Mouse (Mus musculus) forebrain, embryonic 14.5 days (tissue): Measurements from ENCODE around the gene Tacr2. TPM values are rescaled to one million over a fixed set of nuclear protein-coding genes. Genes with fewer than 3 reads are reported as not detected.

Experiments
- ATAC-seq: fragments of 200-750 bp; cut with Nextera tagmentation; 2 replicates; pipeline ENCODE4 v1.8.0; 2017; ENCODE audit warnings: mild to moderate bottlenecking, moderate library complexity
- DNase-seq: peaks from one replicate; pipeline ENCODE4 v3.0.0-alpha.2; 2015; ENCODE audit warnings: low spot score
- H3K27ac ChIP-seq: fragments of 300-500 bp; sonication (generic); 2 replicates; pipeline ENCODE4 v1.5.1; 2014; ENCODE audit warnings: low read depth, mild to moderate bottlenecking, control low read depth, low read length, moderate library complexity
- H3K27me3 ChIP-seq: fragments of 300-500 bp; sonication (generic); replicated peaks from 2 replicates; pipeline ENCODE4 v1.6.1; 2014; ENCODE audit warnings: low read length, control low read depth, mixed read lengths; ENCODE audit not compliant: control insufficient read depth, insufficient read depth
- H3K36me3 ChIP-seq: fragments of 300-500 bp; sonication (generic); 2 replicates; pipeline ENCODE4 v1.6.1; 2014; ENCODE audit warnings: low read length, control low read depth; ENCODE audit not compliant: control insufficient read depth, insufficient read depth
- H3K4me1 ChIP-seq: fragments of 300-500 bp; sonication (generic); 2 replicates; pipeline ENCODE4 v1.6.1; 2014; ENCODE audit warnings: antibody characterized with exemption, low read length, control low read depth; ENCODE audit not compliant: control insufficient read depth, insufficient read depth
- H3K4me2 ChIP-seq: fragments of 300-500 bp; sonication (generic); 2 replicates; pipeline ENCODE4 v1.6.1; 2014; ENCODE audit warnings: mild to moderate bottlenecking, control low read depth, low read length
- H3K4me3 ChIP-seq: fragments of 300-500 bp; sonication (generic); 2 replicates; pipeline ENCODE4 v1.5.1; 2014; ENCODE audit warnings: low read depth, low read length, control low read depth
- H3K9ac ChIP-seq: fragments of 300-500 bp; sonication (generic); 2 replicates; pipeline ENCODE4 v1.6.1; 2014; ENCODE audit warnings: mild to moderate bottlenecking, low read length, control low read depth, moderate library complexity
- H3K9me3 ChIP-seq: fragments of 300-500 bp; sonication (generic); replicated peaks from 2 replicates; pipeline ENCODE4 v1.6.1; 2016; ENCODE audit warnings: low read length, control low read depth, mixed read lengths; ENCODE audit not compliant: control insufficient read depth
- WGBS: fragments of 180-500 bp; shearing (Covaris S2); extraction: QIAGEN DNeasy Blood & Tissue Kit; methylation state at CpG from one replicate; pipeline ENCODE4 v1.1.7; 2014; 5-methylcytosine and 5-hydroxymethylcytosine counted together
- polyA plus RNA-seq: library from polyadenylated mRNA; unstranded; fragments of >200 nt; fragmentation: Nextera tagmentation; extraction: Ambion mirVana; gene quantifications from 2 replicates; pipeline ENCODE4 v1.2.1, GENCODE M21; 2014

The Tacr2 gene
- polyA plus RNA-seq, 1 experiment from 2014 or later = not detected

DNA sequence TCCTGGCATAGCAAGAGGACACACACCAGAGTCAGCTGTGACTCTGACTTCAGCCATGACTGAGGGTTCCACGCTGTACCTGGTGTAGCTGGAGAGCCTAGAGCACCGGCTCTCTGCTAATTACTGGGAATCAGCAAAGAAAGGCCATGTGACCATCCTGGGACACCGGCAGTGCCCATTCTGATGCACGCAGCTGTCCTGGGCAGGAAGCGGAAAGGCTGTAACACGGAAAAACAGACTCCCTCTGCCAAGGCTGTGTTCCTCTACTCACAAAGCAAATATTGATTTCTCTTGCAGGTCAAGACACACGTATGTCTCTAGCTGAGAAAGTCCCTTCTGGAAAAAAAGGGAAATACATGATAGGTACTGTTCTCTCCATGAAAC lies 33.5 kb upstream of the Tacr2 start:
- Histone ChIP-seq H3K4me3 (no peak overlapping the region), H3K4me2 (no peak overlapping the region), H3K27ac (no peak overlapping the region), H3K9me3 (no peaks in the 10 kb centered on the region), H3K27me3 (no peaks in the 10 kb centered on the region), H3K4me1 (no peaks in the 10 kb centered on the region), H3K9ac (no peak overlapping the region), H3K36me3 (no peaks in the 10 kb centered on the region)
- WGBS = 74% methylated on average over 7 of the region's 7 CpGs
- DNase-seq = no peak
- ATAC-seq = no peak

DNA sequence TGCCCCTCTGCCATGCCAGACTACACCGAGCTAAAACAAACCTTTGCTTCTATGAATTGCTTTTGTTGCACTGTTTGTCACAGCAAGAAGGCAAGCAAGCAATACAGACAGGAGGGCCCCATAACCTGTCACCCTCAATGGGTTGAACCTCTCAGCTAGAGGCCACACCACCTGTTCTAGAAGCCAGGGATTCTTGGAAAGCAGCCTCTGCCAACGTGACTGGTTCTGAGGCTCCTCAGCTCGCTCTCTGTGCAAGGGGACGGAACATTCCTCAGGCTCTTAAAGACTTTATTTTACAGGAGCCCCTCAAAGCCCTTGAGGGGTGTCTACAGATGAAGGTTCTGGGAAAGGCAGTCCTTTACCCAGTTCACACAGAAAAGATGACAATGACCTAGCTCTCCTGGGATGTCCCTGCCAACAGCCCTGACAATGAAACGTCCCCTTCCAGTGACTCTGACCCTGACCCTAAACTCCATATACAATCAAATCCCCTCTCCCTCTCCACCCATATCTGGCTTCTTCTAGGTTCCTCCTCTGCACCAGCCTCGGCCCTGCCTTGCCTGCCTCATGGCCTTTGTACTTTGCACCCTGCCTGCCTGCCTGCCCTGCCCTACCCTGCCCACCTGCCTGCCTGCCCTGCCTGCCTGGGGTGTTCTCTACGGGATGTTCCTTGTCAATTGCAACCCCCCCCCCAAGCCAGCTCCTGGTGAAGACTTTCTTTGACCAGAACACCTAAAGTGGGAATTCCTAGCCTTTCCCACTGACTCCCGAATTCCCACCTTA lies 31.3 kb upstream of the Tacr2 start:
- no peaks in the 10 kb centered on the region for H3K36me3 ChIP-seq

DNA sequence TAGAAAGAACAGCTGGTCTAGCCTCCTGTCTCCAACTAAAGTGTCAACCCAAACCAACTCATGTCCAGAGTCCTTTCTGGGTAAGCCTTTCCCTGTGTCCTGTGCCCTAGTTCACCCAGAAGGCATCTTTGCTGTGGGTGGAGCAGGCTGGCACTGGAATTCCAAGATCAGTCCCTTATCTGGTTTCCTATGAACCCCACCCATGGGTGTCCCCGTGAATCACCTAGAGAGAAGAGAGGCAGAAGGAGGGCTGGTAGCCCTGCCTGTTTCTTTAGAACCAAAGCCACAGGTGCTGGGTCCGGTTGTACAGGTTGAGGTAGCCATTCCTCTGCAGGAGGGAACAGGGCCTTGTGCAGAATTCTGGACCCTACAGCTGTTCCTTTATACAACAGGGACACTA lies 30.6 kb upstream of the Tacr2 start:
- ATAC-seq (no peak), DNase-seq (no peak)
- no peaks in the 10 kb centered on the region for H3K36me3 ChIP-seq
- H3K27me3 ChIP-seq = no peaks in the 10 kb centered on the region
- H3K9ac ChIP-seq = no peak overlapping the region
- no peaks in the 10 kb centered on the region for H3K9me3 ChIP-seq
- H3K4me1 ChIP-seq = no peaks in the 10 kb centered on the region
- H3K27ac ChIP-seq = no peak overlapping the region
- WGBS = 81% methylated on average over 2 of the region's 2 CpGs
- no peak overlapping the region for H3K4me2 ChIP-seq
- no peak overlapping the region for H3K4me3 ChIP-seq

More for the DNA sequence above, 31.3 kb upstream of the Tacr2 start:
- ATAC-seq (no peak), DNase-seq (no peak)
- Histone ChIP-seq H3K27ac (no peak overlapping the region), H3K9me3 (no peaks in the 10 kb centered on the region), H3K27me3 (no peaks in the 10 kb centered on the region), H3K4me2 (no peak overlapping the region), H3K9ac (no peak overlapping the region), H3K4me3 (no peak overlapping the region), H3K4me1 (no peaks in the 10 kb centered on the region)
- WGBS = 88% methylated on average over 8 of the region's 8 CpGs

DNA sequence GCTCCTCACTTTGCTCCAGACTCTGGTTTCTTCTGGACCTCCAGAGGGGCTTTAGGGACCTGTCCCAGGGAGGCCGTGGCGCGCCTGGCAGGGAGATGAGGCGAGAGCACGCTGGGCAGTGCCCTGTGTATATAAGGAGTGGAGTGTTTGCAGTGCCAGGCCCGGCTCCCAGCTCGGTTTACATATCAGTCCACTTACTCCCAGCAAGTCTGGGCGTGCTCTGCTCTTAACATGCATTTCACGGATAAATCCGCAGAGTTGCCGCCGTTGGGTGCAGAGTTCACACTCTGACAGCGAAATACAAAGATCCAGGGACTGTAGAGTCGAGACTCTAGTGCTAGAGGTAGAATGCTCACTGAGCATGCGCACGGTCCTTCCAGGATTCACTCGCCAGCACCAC lies 29.5 kb upstream of the Tacr2 start:
- H3K36me3 ChIP-seq = no peaks in the 10 kb centered on the region
- H3K9ac ChIP-seq = no peak overlapping the region
- H3K9me3 ChIP-seq = no peaks in the 10 kb centered on the region
- WGBS = 86% methylated on average over 17 of the region's 17 CpGs
- no peaks in the 10 kb centered on the region for H3K4me1 ChIP-seq
- DNase-seq = no peak
- H3K4me3 ChIP-seq = no peak overlapping the region
- no peak for ATAC-seq
- no peak overlapping the region for H3K4me2 ChIP-seq
- no peaks in the 10 kb centered on the region for H3K27me3 ChIP-seq
- no peak overlapping the region for H3K27ac ChIP-seq

DNA sequence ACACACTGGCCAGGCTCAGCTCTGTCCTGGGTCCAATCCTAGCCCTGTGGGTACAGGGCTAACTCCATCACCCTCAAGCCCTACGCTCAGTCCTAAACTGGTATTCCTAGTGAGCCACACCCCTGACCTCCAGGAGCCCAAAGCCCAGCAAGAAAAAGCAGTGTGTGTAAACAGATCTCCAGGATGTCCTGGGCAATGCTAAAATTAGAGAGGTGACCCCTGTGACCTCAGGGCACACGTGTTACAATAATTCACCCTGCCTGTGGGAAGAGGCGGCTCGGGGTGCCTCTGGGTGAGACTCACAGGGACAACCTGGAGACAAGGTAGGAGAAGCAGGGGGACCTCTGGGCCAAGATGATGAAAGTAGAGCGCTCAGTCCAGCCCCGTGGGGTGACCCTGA lies 28.0 kb upstream of the Tacr2 start:
- H3K9me3 ChIP-seq = no peaks in the 10 kb centered on the region
- no peak overlapping the region for H3K4me3 ChIP-seq
- no peaks in the 10 kb centered on the region for H3K27me3 ChIP-seq
- no peaks in the 10 kb centered on the region for H3K36me3 ChIP-seq
- ATAC-seq = no peak
- no peak overlapping the region for H3K27ac ChIP-seq
- H3K4me1 ChIP-seq = no peaks in the 10 kb centered on the region
- H3K4me2 ChIP-seq = no peak overlapping the region
- DNase-seq = no peak
- WGBS = 87% methylated on average over 6 of the region's 6 CpGs
- no peak overlapping the region for H3K9ac ChIP-seq

DNA sequence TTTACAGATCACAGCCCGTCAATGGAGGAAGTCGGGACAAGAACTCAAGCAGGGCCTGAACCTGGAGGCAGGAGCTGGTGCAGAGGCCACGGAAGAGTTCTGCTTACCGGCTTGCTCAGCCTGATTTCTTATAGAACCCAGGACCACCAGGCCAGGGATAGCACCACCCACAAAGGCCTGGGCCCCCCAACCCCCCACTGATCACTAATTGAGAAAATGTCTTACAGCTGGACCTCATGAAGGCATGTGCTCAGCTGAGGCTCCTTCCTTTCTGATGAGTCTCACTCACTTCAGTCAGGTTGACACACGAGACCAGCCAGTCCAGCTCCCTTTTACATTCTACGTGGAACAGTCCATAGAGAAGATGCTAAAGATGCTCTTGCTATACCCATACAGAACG lies 26.4 kb upstream of the Tacr2 start:
- peaks cover 5% of the 10 kb centered on the region; the same call in 1 of the 2 replicates for H3K4me1 ChIP-seq
- H3K27ac ChIP-seq = no peak overlapping the region
- no peak for ATAC-seq
- H3K9me3 ChIP-seq = no peaks in the 10 kb centered on the region
- H3K9ac ChIP-seq = no peak overlapping the region
- H3K36me3 ChIP-seq = no peaks in the 10 kb centered on the region
- H3K4me3 ChIP-seq = no peak overlapping the region
- H3K4me2 ChIP-seq = no peak overlapping the region
- WGBS = 75% methylated on average over 7 of the region's 7 CpGs
- no peak for DNase-seq
- H3K27me3 ChIP-seq = no peaks in the 10 kb centered on the region

DNA sequence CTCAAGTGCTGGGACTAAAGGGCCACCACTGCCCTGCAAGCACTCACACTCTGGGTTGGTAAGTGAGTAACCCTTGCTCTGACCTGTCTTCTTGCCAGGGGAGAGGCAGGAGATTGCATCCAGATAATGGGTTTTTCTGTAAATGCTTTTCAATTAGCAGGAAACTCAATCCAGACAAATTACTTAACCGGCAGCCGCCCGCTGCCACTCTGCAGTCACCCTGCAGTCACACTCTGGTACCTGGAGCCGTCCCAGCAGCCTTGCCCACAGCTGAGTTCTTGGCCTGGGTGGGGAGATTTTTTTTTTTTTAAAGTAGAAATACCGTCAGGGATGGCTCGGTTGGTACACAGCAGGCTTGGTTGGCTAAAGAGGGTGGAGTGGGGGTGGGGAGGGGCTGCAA lies 24.1 kb upstream of the Tacr2 start:
- DNase-seq = no peak
- Histone ChIP-seq H3K27me3 (no peaks in the 10 kb centered on the region), H3K4me3 (no peak overlapping the region), H3K9me3 (no peaks in the 10 kb centered on the region), H3K9ac (no peak overlapping the region), H3K36me3 (no peaks in the 10 kb centered on the region), H3K4me1 (peaks cover 5% of the 10 kb centered on the region; the same call in 1 of the 2 replicates), H3K27ac (no peak overlapping the region), H3K4me2 (no peak overlapping the region)
- ATAC-seq = no peak
- WGBS = 58% methylated on average over 6 of the region's 6 CpGs

DNA sequence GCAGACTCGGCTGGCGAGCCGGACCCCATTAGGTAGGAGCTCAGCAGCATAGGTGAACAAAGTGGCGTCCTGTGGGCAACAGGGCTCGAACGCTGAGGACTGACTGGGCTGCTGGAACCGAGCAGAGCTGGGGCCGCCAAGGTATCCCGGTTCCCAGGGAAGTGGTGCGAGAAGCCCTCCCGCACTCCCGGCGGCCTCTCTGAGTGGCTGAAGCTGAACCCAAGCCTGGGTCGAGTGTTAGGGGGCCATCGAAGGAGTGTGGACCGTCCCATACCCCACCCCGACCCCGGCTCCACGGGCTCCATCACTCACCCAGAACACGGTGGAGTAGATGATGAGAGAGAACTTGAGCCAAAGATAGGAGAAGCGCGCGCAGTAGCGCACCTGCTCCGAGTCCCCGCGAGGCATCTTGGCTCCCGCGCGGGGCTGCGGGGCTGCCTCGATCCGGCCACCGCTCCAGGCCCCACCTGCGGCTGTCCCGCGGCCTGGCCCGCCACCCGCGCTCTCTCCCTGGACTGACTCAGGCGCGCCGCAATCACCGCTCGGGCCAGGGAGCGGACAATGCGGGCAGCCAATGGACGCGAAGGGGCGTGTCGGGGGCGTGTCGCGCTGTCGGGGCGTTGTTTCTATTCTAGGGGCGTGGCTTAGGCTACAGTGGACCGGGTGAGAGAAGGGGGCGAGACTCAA lies 21.4 kb upstream of the Tacr2 start, which contains the start of gene Tspan15:
Gene Tspan15, minus strand, starts transcription at position 544 of the 687 bp plus-strand sequence.
- ATAC-seq (peak; percentile 98), DNase-seq (peak; percentile 93)
- H3K27ac ChIP-seq = no peak within 1 kb of the TSS
- H3K4me3 ChIP-seq = peak within 1 kb of the TSS; percentile 58
- H3K9me3 ChIP-seq = no peaks in the 10 kb centered on the region
- peaks cover 5% of the 10 kb centered on the region; the same call in 1 of the 2 replicates for H3K4me1 ChIP-seq
- WGBS = under 1% methylated on average over 59 of the region's 59 CpGs
- H3K4me2 ChIP-seq = peak within 1 kb of the TSS; percentile 92
- H3K9ac ChIP-seq = peak within 1 kb of the TSS; percentile 66
- H3K36me3 ChIP-seq = no peaks in the 10 kb centered on the region
- no peaks in the 10 kb centered on the region for H3K27me3 ChIP-seq

DNA sequence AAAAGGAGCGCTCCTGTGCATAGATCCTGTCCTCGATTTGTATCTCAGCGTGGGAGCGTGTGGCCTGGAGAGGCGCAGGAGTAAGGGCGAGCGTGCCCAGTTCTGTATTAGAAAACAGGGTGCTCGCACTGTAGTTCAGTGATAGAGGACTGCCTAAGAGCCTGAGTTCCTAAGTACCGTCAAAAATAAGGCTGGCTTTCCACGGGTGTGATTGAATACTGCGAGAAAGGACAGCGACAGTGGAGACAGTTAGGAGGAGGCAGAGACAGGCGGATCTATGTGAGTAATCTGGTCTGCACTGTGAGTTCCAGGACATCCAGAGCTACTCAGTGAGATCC lies 20.9 kb upstream of the Tacr2 start:
- 2% methylated on average over 13 of the region's 13 CpGs for WGBS
- no peak for ATAC-seq
- H3K9me3 ChIP-seq = no peaks in the 10 kb centered on the region
- no peak for DNase-seq
- peaks cover 5% of the 10 kb centered on the region; the same call in 1 of the 2 replicates for H3K4me1 ChIP-seq
- H3K4me2 ChIP-seq = peak overlapping the region; percentile 92
- H3K27me3 ChIP-seq = no peaks in the 10 kb centered on the region
- no peaks in the 10 kb centered on the region for H3K36me3 ChIP-seq
- H3K9ac ChIP-seq = peak overlapping the region; percentile 37; the same call in 1 of the 2 replicates
- H3K4me3 ChIP-seq = peak overlapping the region; percentile 58
- no peak overlapping the region for H3K27ac ChIP-seq
